Mouse (Mus musculus) layer of hippocampus, postnatal 36 days (tissue): Measurements from ENCODE around the gene Xkr8. TPM values are rescaled to one million over a fixed set of nuclear protein-coding genes. Genes with fewer than 3 reads are reported as not detected.
"Not testable (repeated sequence)": the region's sequence is repeated elsewhere in the genome, so short reads cannot be mapped to it uniquely, and the experiment has no call there.

Source experiments
- DNase-seq, 2 experiments: peaks; one replicate each; pipeline ENCODE4 v3.0.0; 2022
- total RNA-seq, 2 experiments: library from RNA; stranded (reverse); gene quantifications; 2 replicates each; pipeline ENCODE4 v1.2.3; 2021

Gene Xkr8
- total RNA-seq: 1 to 10 TPM; 2.3 to 5.5 TPM

GRCm38 (mm10) chr4:132732148-132732684 lies at the start of gene Xkr8:
TSS of gene Xkr8 (minus strand) at chr4:132732546.
- DNase-seq: peak; percentile 58 to 71

- no peak for DNase-seq
These were observed 47.9 kb upstream of the Xkr8 start for GRCm38 (mm10) chr4:132780288-132780687.

GRCm38 (mm10) chr4:132778562-132779201 lies 46.3 kb upstream of the Xkr8 start:
- DNase-seq: no peak

- peak; percentile 68 to 71 for DNase-seq
These were observed 44.4 kb upstream of the Xkr8 start for GRCm38 (mm10) chr4:132776764-132777163.

GRCm38 (mm10) chr4:132774905-132775304 lies 42.6 kb upstream of the Xkr8 start:
- DNase-seq: no peak

GRCm38 (mm10) chr4:132771776-132772175 lies 39.4 kb upstream of the Xkr8 start:
- DNase-seq: no peak

GRCm38 (mm10) chr4:132767914-132768876 lies 35.8 kb upstream of the Xkr8 start, which contains the start of gene Rpa2:
TSS of gene Rpa2 (plus strand) at chr4:132768332.
- DNase-seq: peak; percentile 97 to 98

GRCm38 (mm10) chr4:132763125-132763524 lies 30.8 kb upstream of the Xkr8 start:
- DNase-seq: not testable (repeated sequence)

- DNase-seq: no peak
These were observed 30.3 kb upstream of the Xkr8 start for GRCm38 (mm10) chr4:132762602-132763001.

GRCm38 (mm10) chr4:132760296-132760695 lies 27.9 kb upstream of the Xkr8 start:
- no peak for DNase-seq

- DNase-seq: no peak
These were observed 25.4 kb upstream of the Xkr8 start for GRCm38 (mm10) chr4:132757633-132758351.

GRCm38 (mm10) chr4:132756974-132757373 lies 24.6 kb upstream of the Xkr8 start, which contains the start of gene Smpdl3b:
TSS of gene Smpdl3b (minus strand) at chr4:132757252.
- peak; percentile 68 to 69 for DNase-seq

GRCm38 (mm10) chr4:132752992-132753391 lies 20.6 kb upstream of the Xkr8 start:
- DNase-seq: no peak

- no peak for DNase-seq
These were observed 17.1 kb upstream of the Xkr8 start for GRCm38 (mm10) chr4:132749258-132749982.

GRCm38 (mm10) chr4:132748778-132749177 lies 16.4 kb upstream of the Xkr8 start:
- no peak for DNase-seq

- DNase-seq: no peak
These were observed 15.4 kb upstream of the Xkr8 start for GRCm38 (mm10) chr4:132747664-132748259.

GRCm38 (mm10) chr4:132746911-132747517 lies 14.7 kb upstream of the Xkr8 start:
- no peak for DNase-seq

GRCm38 (mm10) chr4:132743992-132744911 lies 11.9 kb upstream of the Xkr8 start:
- DNase-seq: peak; percentile 49 to 58

GRCm38 (mm10) chr4:132741491-132741890 lies 9.1 kb upstream of the Xkr8 start:
- DNase-seq: no peak

GRCm38 (mm10) chr4:132737154-132737553 lies 4.8 kb upstream of the Xkr8 start:
- DNase-seq: not testable (repeated sequence)
